Mouse (Mus musculus) spleen, adult 2 months (tissue): Measurements from ENCODE around the gene Npdc1.

ENCODE experiments used
- CTCF ChIP-seq: fragments of 200-500 bp; IDR thresholded peaks from 2 replicates; pipeline ENCODE4 v1.5.1; 2011; ENCODE audit warnings: mild to moderate bottlenecking, inconsistent platforms; ENCODE audit not compliant: insufficient read depth, insufficient read length, insufficient replicate concordance; ENCODE audit errors: extremely low read depth
- POLR2A ChIP-seq: fragments of 200-500 bp; IDR thresholded peaks from 2 replicates; pipeline ENCODE4 v1.6.1; 2011; ENCODE audit warnings: low read depth, low read length, inconsistent platforms

DNA sequence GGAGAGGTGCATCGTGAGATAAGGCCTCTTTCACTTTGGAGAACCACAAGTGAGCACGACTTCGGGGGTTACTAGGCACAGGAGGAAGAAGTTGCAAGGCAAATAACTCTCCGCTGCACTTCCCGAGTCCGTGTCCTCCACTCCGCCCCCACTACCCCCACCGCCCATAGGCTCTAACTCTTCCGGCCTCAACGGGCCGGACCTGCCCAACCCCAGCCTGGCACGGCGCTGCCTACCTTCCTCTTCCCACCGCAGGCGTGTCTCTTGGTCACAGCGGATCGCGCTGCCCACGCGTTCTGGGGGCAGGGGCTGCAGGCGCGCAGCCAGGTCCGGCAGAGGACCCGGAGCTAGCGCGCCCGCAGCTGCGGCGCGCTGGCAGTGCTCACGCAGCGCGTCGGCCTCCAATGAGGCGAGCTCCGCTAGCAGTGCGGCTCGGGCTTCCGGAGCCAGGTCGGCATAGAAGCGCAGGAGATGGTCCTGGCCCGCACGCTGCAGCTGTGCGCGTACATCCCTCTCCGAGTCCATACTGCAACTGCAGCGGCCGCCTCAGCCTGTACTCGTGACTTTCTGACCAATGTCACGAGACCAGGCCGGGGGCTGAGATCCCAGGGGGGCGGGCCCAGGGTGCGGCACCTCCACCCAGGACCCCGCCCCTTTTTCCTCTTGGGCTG is 33.9 kb upstream of the Npdc1 start, which contains the start of gene Uap1l1:
- TF ChIP-seq CTCF, result no peak
- peak; percentile 47; the same call in 1 of the 2 replicates for TF ChIP-seq POLR2A
